Mouse (Mus musculus) mature B cell (primary cell): Measurements from ENCODE around the gene Gm1123.

Source experiments
- in situ Hi-C: fragments of 300-500 bp; cut with MboI; formaldehyde crosslinking; loops from 2 replicates; pipeline ENCODE4 v1.14.3; 2019

Gm1123 gene

DNA sequence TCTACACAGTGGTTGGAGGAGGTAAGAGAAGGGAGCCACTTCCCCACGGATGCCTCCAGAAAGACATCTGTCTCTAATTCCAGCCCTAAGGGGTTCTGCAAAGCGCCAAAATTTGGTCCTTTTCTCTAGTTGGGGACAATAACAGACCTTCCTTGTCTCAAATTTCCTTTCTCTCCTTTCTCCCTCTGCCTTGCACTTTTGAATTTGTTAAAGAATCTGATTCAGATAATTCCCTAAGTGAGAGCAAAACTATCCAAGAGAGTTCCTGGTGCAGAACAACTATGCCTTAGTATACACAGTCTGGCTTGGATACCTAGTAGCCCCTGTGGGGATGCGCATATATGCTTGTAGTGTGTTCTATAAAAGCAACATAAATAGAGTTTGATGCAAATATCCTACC is 75.7 kb downstream of the Gm1123 start:
- in situ Hi-C loops = loop anchor here (25.0 kb wide), 1 partner anchor 348 kb away; the partner anchor contains the start of gene Mrps22

DNA sequence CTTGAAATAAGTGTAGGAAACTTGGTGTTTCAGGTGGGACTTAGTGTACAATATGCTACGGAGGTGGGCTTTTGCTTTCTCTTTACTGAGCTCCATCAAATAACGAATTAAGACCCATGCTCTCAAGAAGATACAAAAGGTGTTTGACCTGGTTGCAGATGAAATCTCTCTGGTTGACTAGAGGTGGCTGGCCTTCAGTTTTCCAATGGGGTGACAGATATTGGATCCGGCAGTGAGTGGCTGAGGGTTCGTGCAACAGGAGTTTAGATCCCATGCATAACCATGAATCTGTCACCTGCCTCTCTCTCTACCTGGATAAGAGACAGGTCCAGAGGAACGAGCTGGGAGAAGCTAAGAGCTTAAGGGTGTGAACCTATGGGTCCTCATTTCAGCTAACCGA is 76.9 kb downstream of the Gm1123 start:
- in situ Hi-C loops = loop anchor here (25.0 kb wide), 1 partner anchor 346 kb away; the partner anchor contains the start of gene Mrps22

DNA sequence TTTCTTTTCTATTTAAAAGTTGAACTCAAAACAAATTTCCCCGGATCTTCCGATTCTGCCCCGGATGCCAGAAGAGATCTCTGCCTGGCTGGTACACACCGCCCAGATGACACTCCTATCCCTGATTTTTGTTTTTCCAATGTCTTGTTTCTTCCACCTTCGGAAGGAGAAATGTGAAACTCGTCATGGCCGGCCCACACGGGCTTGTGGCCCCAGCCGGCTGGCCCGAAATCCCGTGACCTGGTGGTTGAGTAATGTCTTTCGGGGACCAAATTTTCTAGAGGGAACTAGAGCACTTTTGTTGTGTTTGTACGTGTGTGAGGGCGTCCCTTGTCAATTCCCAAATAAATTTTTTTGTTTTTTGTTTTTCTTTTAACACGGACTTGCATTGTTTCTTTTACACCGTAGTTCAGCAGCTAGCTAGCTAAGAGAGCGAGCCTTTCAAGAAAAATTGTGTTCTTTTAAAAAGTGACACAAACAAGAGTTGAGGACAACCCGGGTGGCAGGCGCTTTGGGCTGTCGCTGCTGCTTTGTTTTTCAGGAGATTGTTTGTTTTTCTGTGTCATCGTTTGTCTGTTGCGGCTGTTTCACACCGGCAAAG is 77.7 kb downstream of the Gm1123 start:
- in situ Hi-C loops = loop anchor here (25.0 kb wide), 1 partner anchor 346 kb away; the partner anchor contains the start of gene Mrps22
